Mouse (Mus musculus) brown adipose tissue, adult 24 weeks (tissue): Measurements from ENCODE around the gene Pspn. TPM values are rescaled to one million over a fixed set of nuclear protein-coding genes. Genes with fewer than 3 reads are reported as not detected.

Source experiments
- H3K27ac ChIP-seq: fragments of 200-500 bp; replicated peaks from 2 replicates; pipeline ENCODE4 v1.5.1; 2012; ENCODE audit warnings: low read depth, mild to moderate bottlenecking, low read length
- H3K4me1 ChIP-seq: fragments of 200-500 bp; 2 replicates; pipeline ENCODE4 v1.6.1; 2012; ENCODE audit warnings: low read length, mixed read lengths; ENCODE audit not compliant: control insufficient read depth, insufficient read depth, insufficient read length
- H3K4me3 ChIP-seq: fragments of 200-500 bp; 2 replicates; pipeline ENCODE4 v1.5.1; 2012; ENCODE audit warnings: low read depth, mild to moderate bottlenecking, low read length, moderate library complexity; ENCODE audit not compliant: insufficient read depth
- polyA plus RNA-seq: library from polyadenylated mRNA; stranded (reverse); fragments of >200 nt; gene quantifications from 2 replicates; pipeline ENCODE4 v1.2.4, GENCODE M21; 2012; ENCODE audit not compliant: missing spikeins, insufficient read depth, insufficient read length

The Pspn gene
- polyA plus RNA-seq, 1 experiment, result not detected

GRCm38 (mm10) chr17:57010911-57011235, 11.1 kb upstream of the Pspn start:
- H3K27ac ChIP-seq, result peak overlapping the region; percentile 63
- no peaks in the 10 kb centered on the region for H3K4me1 ChIP-seq

GRCm38 (mm10) chr17:57007137-57007905, 7.5 kb upstream of the Pspn start:
- H3K4me1 ChIP-seq, result no peaks in the 10 kb centered on the region
- H3K27ac ChIP-seq, result no peak overlapping the region

More at GRCm38 (mm10) chr17:57010911-57011235, 11.1 kb upstream of the Pspn start:
- peak overlapping the region; percentile 84 for H3K4me3 ChIP-seq

GRCm38 (mm10) chr17:57003994-57004393, 4.2 kb upstream of the Pspn start:
- Histone ChIP-seq H3K27ac (no peak overlapping the region), H3K4me1 (no peaks in the 10 kb centered on the region), H3K4me3 (no peak overlapping the region)

More at GRCm38 (mm10) chr17:57007137-57007905, 7.5 kb upstream of the Pspn start:
- no peak overlapping the region for H3K4me3 ChIP-seq

- H3K4me1 ChIP-seq, result no peaks in the 10 kb centered on the region
- no peak overlapping the region for H3K4me3 ChIP-seq
- no peak overlapping the region for H3K27ac ChIP-seq
Observed at GRCm38 (mm10) chr17:57001228-57001627, 1.4 kb upstream of the Pspn start.

- H3K4me1 ChIP-seq, result no peaks in the 10 kb centered on the region
- no peak overlapping the region for H3K27ac ChIP-seq
- H3K4me3 ChIP-seq, result no peak overlapping the region
Observed at GRCm38 (mm10) chr17:56999414-56999813, 404 bp downstream of the Pspn start.

- peak within 1 kb of the TSS; percentile 81 for H3K4me3 ChIP-seq
- H3K4me1 ChIP-seq, result no peaks in the 10 kb centered on the region
- H3K27ac ChIP-seq, result peak within 1 kb of the TSS; percentile 7; the same call in 1 of the 2 replicates
Observed at GRCm38 (mm10) chr17:56997029-56997667, 2.7 kb downstream of the Pspn start, which contains the start of gene Alkbh7. Alkbh7 (plus strand) TSS chr17:56997339.

- no peaks in the 10 kb centered on the region for H3K4me1 ChIP-seq
- peak overlapping the region; percentile 7; the same call in 1 of the 2 replicates for H3K27ac ChIP-seq
- H3K4me3 ChIP-seq, result no peak overlapping the region
Observed at GRCm38 (mm10) chr17:56996506-56996905, 3.3 kb downstream of the Pspn start.

GRCm38 (mm10) chr17:56995046-56995445, 4.8 kb downstream of the Pspn start:
- Histone ChIP-seq H3K4me3 (no peak overlapping the region), H3K27ac (no peak overlapping the region), H3K4me1 (0 out of 2 replicates have a peak, but pooled peaks cover 5% of the 10 kb centered on the region)

GRCm38 (mm10) chr17:56990966-56991365, 8.9 kb downstream of the Pspn start:
- Histone ChIP-seq H3K4me3 (peak overlapping the region; percentile 87), H3K4me1 (0 out of 2 replicates have a peak, but pooled peaks cover 5% of the 10 kb centered on the region), H3K27ac (no peak overlapping the region)

GRCm38 (mm10) chr17:56990115-56990746, 9.6 kb downstream of the Pspn start, which contains the start of gene Clpp:
Clpp (plus strand) TSS chr17:56990305.
- Histone ChIP-seq H3K4me1 (0 out of 2 replicates have a peak, but pooled peaks cover 5% of the 10 kb centered on the region), H3K27ac (peak within 1 kb of the TSS; percentile 77), H3K4me3 (peak within 1 kb of the TSS; percentile 87)

- H3K27ac ChIP-seq, result peak overlapping the region; percentile 34; the same call in 1 of the 2 replicates
- peak overlapping the region; percentile 77 for H3K4me3 ChIP-seq
Observed at GRCm38 (mm10) chr17:56989467-56990114, 10.2 kb downstream of the Pspn start.

GRCm38 (mm10) chr17:56988921-56989430, 10.8 kb downstream of the Pspn start:
- Histone ChIP-seq H3K4me1 (0 out of 2 replicates have a peak, but pooled peaks cover 5% of the 10 kb centered on the region), H3K27ac (no peak overlapping the region), H3K4me3 (no peak overlapping the region)

More at GRCm38 (mm10) chr17:56989467-56990114, 10.2 kb downstream of the Pspn start:
- 0 out of 2 replicates have a peak, but pooled peaks cover 5% of the 10 kb centered on the region for H3K4me1 ChIP-seq

GRCm38 (mm10) chr17:56988441-56988840, 11.4 kb downstream of the Pspn start:
- 0 out of 2 replicates have a peak, but pooled peaks cover 5% of the 10 kb centered on the region for H3K4me1 ChIP-seq
- H3K4me3 ChIP-seq, result no peak overlapping the region
- H3K27ac ChIP-seq, result no peak overlapping the region

GRCm38 (mm10) chr17:56986105-56986805, 13.6 kb downstream of the Pspn start:
- H3K4me3 ChIP-seq, result no peak overlapping the region
- 0 out of 2 replicates have a peak, but pooled peaks cover 5% of the 10 kb centered on the region for H3K4me1 ChIP-seq
- H3K27ac ChIP-seq, result no peak overlapping the region
